Mouse (Mus musculus): Measurements from ENCODE around the gene Sowaha. TPM values are rescaled to one million over a fixed set of nuclear protein-coding genes. Genes with fewer than 3 reads are reported as not detected.

Sowaha gene
- 0.27 and 0.47 TPM in 2 replicates for polyA plus RNA-seq (2015; fragmentation: Nextera tagmentation; extraction: Ambion mirVana)

DNA sequence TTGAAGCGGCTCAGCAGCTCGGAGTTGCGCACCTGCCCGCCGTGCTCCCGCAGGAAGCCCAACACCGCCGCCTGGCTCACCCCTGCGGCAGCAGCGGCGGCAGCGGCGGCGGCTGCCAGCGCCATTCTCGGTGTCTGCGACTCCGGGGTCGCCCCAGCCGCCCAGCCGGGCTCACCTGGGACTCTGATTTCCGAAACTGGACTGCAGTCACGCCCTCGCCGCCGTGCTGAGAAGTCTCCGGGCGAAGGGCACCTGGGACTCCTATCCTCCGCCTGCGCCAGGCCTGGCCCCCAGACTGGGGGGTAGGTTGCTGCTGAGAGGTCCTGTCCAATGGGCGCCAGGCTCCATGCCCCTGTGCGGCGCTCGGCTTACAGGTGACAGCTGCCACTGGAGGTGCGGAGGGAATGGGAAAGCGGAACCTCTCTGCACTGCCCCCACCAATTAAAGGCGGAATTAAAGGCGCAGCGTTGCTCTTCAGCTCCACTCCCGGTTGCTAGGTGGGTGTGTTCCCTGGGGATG, at the start of gene Sowaha, which contains the start of gene Gm9945:
Sowaha (minus strand) TSS at position 492 of the 519 bp plus-strand sequence.
Gm9945 (plus strand) TSS at position 384 of the 519 bp plus-strand sequence.
- Histone ChIP-seq H3K4me2 (peak within 1 kb of the TSS; percentile 92), H3K4me3 (peak within 1 kb of the TSS; percentile 61), H3K9me3 (no peaks in the 10 kb centered on the region), H3K27me3 (replicated peaks) (peaks cover 71% of the 10 kb centered on the region), H3K4me1 (peaks cover 26% of the 10 kb centered on the region), H3K36me3 (no peaks in the 10 kb centered on the region), H3K27ac (replicated peaks) (no peak within 1 kb of the TSS), H3K9ac (peak within 1 kb of the TSS; percentile 74)
- 3% methylated on average over 40 of the region's 40 CpGs for WGBS
- ATAC-seq (ENCODE audit: extremely low read depth, insufficient number of reproducible peaks, low FRiP score, low TSS enrichment), result no peak

DNA sequence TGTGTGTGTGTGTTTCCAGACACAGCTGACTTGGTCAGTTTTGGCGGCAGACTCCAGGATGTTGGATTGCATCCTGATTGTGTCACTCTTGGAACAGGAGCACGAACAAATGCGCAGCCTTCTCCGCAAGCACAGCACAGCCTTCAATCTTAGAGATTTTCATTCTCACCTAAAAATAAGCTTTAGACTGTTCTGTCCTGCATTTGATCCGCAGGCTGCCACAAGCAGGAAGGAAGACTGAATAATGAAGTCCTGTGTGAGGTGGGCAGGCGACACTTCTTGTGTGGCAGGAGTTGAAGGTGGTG, 49.1 kb upstream of the Sowaha start:
- peak overlapping the region; percentile 42 for H3K4me2 ChIP-seq
- peaks cover 61% of the 10 kb centered on the region for H3K4me1 ChIP-seq
- no peaks in the 10 kb centered on the region for H3K27me3 ChIP-seq (replicated peaks)
- H3K9me3 ChIP-seq, result no peaks in the 10 kb centered on the region
- peak overlapping the region; percentile 37; the same call in 1 of the 2 replicates for H3K9ac ChIP-seq
- H3K27ac ChIP-seq (replicated peaks), result peak overlapping the region; percentile 61; the same call in 1 of the 2 replicates
- ATAC-seq (ENCODE audit: extremely low read depth, insufficient number of reproducible peaks, low FRiP score, low TSS enrichment), result no peak
- H3K4me3 ChIP-seq, result no peak overlapping the region
- WGBS, result 32% methylated on average over 6 of the region's 6 CpGs
- peaks cover 19% of the 10 kb centered on the region for H3K36me3 ChIP-seq

DNA sequence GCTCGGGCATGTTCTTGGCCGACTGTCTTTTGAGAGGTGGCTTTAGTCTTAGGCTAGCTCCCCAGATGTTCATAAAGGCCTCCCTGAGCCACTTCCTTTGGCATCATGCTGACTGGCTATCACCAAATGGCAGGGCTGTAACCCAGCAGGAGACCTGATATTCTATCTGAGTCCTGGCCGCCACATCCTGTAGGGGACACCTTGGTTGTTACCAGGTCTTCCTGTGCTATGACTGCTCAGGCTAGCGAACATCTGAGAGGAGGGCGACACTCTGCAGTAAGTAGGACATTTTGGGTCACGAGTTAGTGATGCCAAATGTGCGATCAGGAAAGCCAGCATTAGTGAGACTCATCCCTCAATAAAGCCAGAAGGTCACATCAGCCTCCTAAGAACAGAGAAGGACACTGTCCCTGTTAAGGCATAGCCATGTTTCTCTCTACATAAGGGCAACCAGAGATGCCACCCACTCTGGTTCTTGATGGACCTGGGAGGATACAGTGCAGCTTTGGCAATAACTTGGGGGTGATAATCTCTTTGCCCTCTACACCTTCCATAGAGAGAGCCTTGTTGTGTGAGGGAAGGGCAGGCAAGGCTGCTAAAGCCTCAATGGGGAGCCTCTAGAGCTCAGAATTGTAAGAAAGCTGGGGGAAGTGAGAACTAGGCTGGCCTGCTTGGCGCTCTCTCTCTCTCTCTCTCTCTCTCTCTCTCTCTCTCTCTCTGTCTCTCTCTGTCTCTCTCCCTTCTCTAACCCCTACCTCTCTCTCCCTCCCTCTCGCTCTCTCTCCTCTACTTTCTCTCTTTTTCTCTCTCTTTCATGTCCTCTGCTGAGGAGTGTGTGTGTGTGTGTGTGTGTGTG, 48.6 kb upstream of the Sowaha start:
- Histone ChIP-seq H3K36me3 (peaks cover 13% of the 10 kb centered on the region), H3K4me2 (peak overlapping the region; percentile 42; the same call in 1 of the 2 replicates), H3K27me3 (replicated peaks) (no peaks in the 10 kb centered on the region), H3K27ac (replicated peaks) (peak overlapping the region; percentile 55), H3K9ac (peak overlapping the region; percentile 16; the same call in 1 of the 2 replicates), H3K4me1 (peaks cover 66% of the 10 kb centered on the region), H3K4me3 (no peak overlapping the region), H3K9me3 (no peaks in the 10 kb centered on the region)
- ATAC-seq (ENCODE audit: extremely low read depth, insufficient number of reproducible peaks, low FRiP score, low TSS enrichment), result no peak
- WGBS, result 53% methylated on average over 9 of the region's 9 CpGs

DNA sequence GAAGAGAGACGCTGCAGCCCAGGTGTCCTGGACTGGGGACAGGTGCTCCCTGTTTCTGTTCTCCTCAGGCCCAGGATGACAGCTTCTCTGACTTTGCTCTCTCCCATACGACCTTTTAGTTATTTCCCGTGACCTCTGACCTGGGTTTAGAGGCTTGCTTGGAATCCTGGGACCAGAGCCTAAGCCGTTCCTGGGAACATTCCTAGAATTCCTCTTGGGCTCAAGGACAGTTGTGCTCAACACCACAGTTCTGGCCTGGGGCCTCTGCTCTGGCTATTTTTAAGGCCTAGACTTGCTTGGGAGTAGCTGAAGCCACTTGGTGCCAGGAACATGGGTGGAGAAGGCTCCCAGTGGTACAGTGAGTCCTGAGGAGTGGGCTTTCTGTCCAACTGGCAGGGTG, 45.4 kb upstream of the Sowaha start:
- H3K27me3 ChIP-seq (replicated peaks), result no peaks in the 10 kb centered on the region
- H3K4me3 ChIP-seq, result no peak overlapping the region
- peak overlapping the region; percentile 27; the same call in 1 of the 2 replicates for H3K4me2 ChIP-seq
- H3K36me3 ChIP-seq, result no peaks in the 10 kb centered on the region; the same call in 1 of the 2 replicates
- H3K27ac ChIP-seq (replicated peaks), result peak overlapping the region; percentile 59
- ATAC-seq (ENCODE audit: extremely low read depth, insufficient number of reproducible peaks, low FRiP score, low TSS enrichment), result no peak
- 0 out of 2 replicates have a peak overlapping the region, but pooled peaks have one; percentile 25 for H3K9ac ChIP-seq
- peaks cover 97% of the 10 kb centered on the region for H3K4me1 ChIP-seq
- WGBS, result 32% methylated on average over 4 of the region's 4 CpGs
- no peaks in the 10 kb centered on the region for H3K9me3 ChIP-seq

GRCm38 (mm10) chr11:53524905-53525304, 44.8 kb upstream of the Sowaha start:
- no peaks in the 10 kb centered on the region for H3K9me3 ChIP-seq

GRCm38 (mm10) chr11:53523545-53524405, 43.7 kb upstream of the Sowaha start:
- WGBS, result 79% methylated on average over 14 of the region's 14 CpGs
- Histone ChIP-seq H3K4me3 (no peak overlapping the region), H3K4me1 (peaks cover 90% of the 10 kb centered on the region)

More at GRCm38 (mm10) chr11:53524905-53525304, 44.8 kb upstream of the Sowaha start:
- H3K9ac ChIP-seq, result no peak overlapping the region
- no peak for ATAC-seq (ENCODE audit: extremely low read depth, insufficient number of reproducible peaks, low FRiP score, low TSS enrichment)
- H3K27ac ChIP-seq (replicated peaks), result peak overlapping the region; percentile 59
- H3K36me3 ChIP-seq, result no peaks in the 10 kb centered on the region; the same call in 1 of the 2 replicates
- peaks cover 96% of the 10 kb centered on the region for H3K4me1 ChIP-seq
- no peaks in the 10 kb centered on the region for H3K27me3 ChIP-seq (replicated peaks)
- WGBS, result 71% methylated on average over 6 of the region's 6 CpGs
- H3K4me2 ChIP-seq, result no peak overlapping the region
- no peak overlapping the region for H3K4me3 ChIP-seq

DNA sequence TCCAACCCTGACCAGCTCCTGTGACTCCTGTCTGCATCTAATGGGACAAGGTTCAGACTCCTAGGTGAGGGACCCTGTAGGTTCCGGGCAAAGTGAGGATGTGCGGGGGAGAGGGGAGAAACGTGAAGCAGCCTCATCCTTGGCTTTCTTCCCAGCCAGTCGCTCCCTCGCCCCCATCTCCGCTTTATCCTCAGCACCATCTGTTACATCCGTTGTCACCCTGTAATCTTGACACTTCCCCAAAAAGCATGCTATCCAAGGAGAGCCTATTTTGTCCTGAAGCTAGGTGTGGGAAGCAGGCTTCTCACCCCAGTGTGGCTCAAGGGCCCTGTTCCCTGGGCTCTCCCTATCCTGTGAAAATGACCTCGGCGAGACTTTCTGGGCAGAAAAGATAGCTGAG, 42.9 kb upstream of the Sowaha start:
- no peak for ATAC-seq (ENCODE audit: extremely low read depth, insufficient number of reproducible peaks, low FRiP score, low TSS enrichment)
- 29% methylated on average over 9 of the region's 9 CpGs for WGBS
- Histone ChIP-seq H3K27ac (replicated peaks) (no peak overlapping the region), H3K9ac (no peak overlapping the region), H3K27me3 (replicated peaks) (0 out of 2 replicates have a peak, but pooled peaks cover 3% of the 10 kb centered on the region), H3K4me2 (no peak overlapping the region), H3K36me3 (no peaks in the 10 kb centered on the region; the same call in 1 of the 2 replicates), H3K9me3 (no peaks in the 10 kb centered on the region), H3K4me1 (peaks cover 82% of the 10 kb centered on the region), H3K4me3 (no peak overlapping the region)

More at GRCm38 (mm10) chr11:53523545-53524405, 43.7 kb upstream of the Sowaha start:
- ATAC-seq (ENCODE audit: extremely low read depth, insufficient number of reproducible peaks, low FRiP score, low TSS enrichment), result no peak
- Histone ChIP-seq H3K4me2 (no peak overlapping the region), H3K27ac (replicated peaks) (no peak overlapping the region), H3K27me3 (replicated peaks) (no peaks in the 10 kb centered on the region), H3K9me3 (no peaks in the 10 kb centered on the region), H3K36me3 (no peaks in the 10 kb centered on the region; the same call in 1 of the 2 replicates), H3K9ac (no peak overlapping the region)

- H3K9me3 ChIP-seq, result no peaks in the 10 kb centered on the region
- H3K4me2 ChIP-seq, result 0 out of 2 replicates have a peak overlapping the region, but pooled peaks have one; percentile 79
- no peak overlapping the region for H3K9ac ChIP-seq
- H3K27me3 ChIP-seq (replicated peaks), result 0 out of 2 replicates have a peak, but pooled peaks cover 4% of the 10 kb centered on the region
- no peak overlapping the region for H3K27ac ChIP-seq (replicated peaks)
- H3K36me3 ChIP-seq, result no peaks in the 10 kb centered on the region; the same call in 1 of the 2 replicates
- H3K4me1 ChIP-seq, result peaks cover 76% of the 10 kb centered on the region
- WGBS, result 88% methylated on average over 3 of the region's 3 CpGs
- ATAC-seq (ENCODE audit: extremely low read depth, insufficient number of reproducible peaks, low FRiP score, low TSS enrichment), result no peak
- no peak overlapping the region for H3K4me3 ChIP-seq
Measured at GRCm38 (mm10) chr11:53522362-53522761, 42.3 kb upstream of the Sowaha start.

- H3K9ac ChIP-seq, result no peak overlapping the region
- H3K4me2 ChIP-seq, result peak overlapping the region; percentile 79
- peak overlapping the region; percentile 81 for H3K27ac ChIP-seq (replicated peaks)
- H3K9me3 ChIP-seq, result no peaks in the 10 kb centered on the region
- H3K36me3 ChIP-seq, result no peaks in the 10 kb centered on the region; the same call in 1 of the 2 replicates
- no peak for ATAC-seq (ENCODE audit: extremely low read depth, insufficient number of reproducible peaks, low FRiP score, low TSS enrichment)
- H3K27me3 ChIP-seq (replicated peaks), result 0 out of 2 replicates have a peak, but pooled peaks cover 4% of the 10 kb centered on the region
- H3K4me3 ChIP-seq, result peak overlapping the region; percentile 89
- H3K4me1 ChIP-seq, result peaks cover 71% of the 10 kb centered on the region
- 34% methylated on average over 7 of the region's 7 CpGs for WGBS
Measured at GRCm38 (mm10) chr11:53521821-53522131, 41.7 kb upstream of the Sowaha start.

DNA sequence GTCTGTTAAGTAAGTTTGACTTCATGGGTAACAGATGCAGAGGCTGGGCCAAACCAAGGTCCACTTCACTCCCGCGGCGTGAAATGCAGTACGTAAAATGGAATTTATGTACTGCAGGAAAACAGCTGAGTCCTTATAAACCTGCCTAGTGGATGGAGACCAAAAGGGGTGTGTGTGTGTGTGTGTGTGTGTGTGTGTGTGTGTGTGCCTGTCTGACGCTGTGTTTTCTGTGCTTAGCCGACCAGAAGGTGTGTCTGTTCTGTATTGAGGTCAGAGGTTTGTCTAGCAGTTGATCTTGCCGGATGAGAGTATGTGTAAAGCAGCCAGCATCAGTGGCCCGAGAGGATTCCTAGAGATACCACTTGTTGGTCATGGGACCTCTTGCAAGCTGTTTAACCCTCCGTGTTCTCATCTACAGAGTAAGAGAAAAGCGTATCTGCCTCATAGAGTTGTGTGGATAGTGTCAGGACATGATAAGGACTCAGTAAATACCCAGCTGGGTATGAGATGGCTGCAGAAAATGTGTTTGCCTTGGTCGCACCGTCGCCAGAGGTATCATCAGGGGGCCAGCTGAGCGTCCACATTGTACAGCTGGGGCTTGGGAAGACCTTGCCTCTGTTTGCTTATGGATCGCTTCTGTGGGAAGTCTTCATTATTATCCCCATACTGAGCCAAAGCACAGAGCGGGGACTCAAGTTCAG, 41.2 kb upstream of the Sowaha start:
- peak overlapping the region; percentile 79 for H3K4me2 ChIP-seq
- ATAC-seq (ENCODE audit: extremely low read depth, insufficient number of reproducible peaks, low FRiP score, low TSS enrichment), result no peak
- no peaks in the 10 kb centered on the region for H3K9me3 ChIP-seq
- H3K4me1 ChIP-seq, result peaks cover 66% of the 10 kb centered on the region
- H3K4me3 ChIP-seq, result peak overlapping the region; percentile 89
- no peaks in the 10 kb centered on the region; the same call in 1 of the 2 replicates for H3K36me3 ChIP-seq
- peak overlapping the region; percentile 95 for H3K9ac ChIP-seq
- H3K27ac ChIP-seq (replicated peaks), result peak overlapping the region; percentile 81
- H3K27me3 ChIP-seq (replicated peaks), result 0 out of 2 replicates have a peak, but pooled peaks cover 4% of the 10 kb centered on the region
- 23% methylated on average over 16 of the region's 16 CpGs for WGBS
